Mouse (Mus musculus) liver (tissue): ENCODE data around the gene Cdh20.
"Not testable (repeated sequence)": the region's sequence is repeated elsewhere in the genome, so short reads cannot be mapped to it uniquely, and the experiment has no call there.

Experiments used
- DNase-seq: peaks from one replicate; pipeline ENCODE4 v3.0.0-alpha.2; 2020; ENCODE audit warnings: mixed read lengths

Cdh20 gene

DNA sequence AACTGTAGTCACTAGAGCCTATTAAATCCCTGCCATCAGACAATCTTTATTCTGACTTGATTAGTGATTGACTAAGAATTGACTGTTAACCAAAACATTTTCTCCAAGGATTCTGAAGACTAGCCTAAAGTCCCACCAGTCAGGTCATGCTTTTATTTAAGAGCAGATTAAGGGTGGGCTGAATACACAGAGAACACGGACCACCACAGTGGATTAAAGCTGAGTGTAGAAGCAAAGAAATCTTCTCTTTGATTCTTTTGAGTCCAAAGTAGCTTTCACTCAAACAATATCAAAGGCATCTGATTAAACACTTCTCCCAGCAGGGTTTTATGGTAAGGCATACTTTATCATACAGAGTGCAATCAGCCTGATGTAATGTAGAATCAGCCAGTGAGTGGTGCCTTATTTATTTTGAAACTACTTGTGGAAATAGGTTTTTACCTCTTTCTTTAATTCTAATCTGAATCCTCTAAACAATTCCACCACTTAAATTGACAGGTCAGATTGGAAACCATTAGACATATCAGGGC, 149.0 kb downstream of the Cdh20 start:
- DNase-seq = no peak

DNA sequence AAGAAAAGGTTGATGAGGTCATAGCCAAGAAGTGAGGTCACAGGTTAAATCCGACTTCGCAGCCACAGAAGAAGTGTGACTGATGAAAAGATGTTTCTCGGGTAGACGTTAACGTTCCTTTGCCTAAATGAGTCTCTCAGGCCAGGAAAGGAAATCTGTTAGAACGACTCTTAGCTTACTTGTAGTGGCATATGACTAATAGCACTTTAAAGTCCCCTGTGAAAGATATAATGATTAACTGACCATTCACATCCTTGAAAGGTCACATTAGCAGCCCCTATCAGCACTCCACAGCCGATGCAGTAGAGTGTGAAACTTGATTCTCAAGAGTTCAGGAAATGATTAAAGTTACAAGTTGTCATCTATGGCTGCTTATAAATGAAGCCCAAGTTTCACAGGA, 164.7 kb downstream of the Cdh20 start:
- DNase-seq = no peak

DNA sequence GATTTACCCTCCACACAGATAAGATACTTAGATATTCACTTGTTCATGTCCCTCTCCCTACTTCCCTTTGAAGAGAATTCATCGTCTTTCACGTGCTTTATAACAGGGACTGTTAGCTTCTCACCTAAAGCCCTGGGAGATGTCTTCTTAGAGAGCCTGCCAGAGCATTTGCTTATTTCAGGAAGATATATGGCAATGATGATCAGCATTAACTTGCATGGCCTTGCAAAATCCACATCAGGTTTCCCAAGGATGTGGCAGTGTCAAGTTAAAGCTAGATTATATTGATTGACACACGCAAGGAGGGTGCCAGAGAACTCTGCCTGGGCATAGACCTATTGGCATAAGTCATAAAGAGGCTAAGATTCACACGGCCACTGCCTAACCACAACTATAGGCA, 168.6 kb downstream of the Cdh20 start:
- DNase-seq = no peak

DNA sequence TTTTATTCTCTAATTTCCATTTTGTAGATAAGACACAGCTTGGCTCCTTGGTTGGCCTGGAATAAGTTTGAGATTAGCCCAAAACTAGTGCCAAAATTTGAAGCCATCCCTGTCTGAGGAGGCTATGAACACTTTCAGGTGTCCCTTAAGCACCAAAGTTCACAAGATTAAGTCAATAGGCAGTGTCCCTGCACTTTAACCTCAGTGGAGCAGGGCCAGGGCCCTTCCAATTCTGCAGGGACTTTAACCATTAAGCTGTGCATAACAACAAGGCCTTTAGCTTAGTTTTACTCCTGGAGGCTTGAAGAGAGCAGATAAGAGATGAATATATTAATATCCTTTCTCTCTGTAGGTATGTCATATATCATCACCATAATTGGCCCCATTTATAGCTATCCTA, 170.8 kb downstream of the Cdh20 start:
- DNase-seq = no peak

DNA sequence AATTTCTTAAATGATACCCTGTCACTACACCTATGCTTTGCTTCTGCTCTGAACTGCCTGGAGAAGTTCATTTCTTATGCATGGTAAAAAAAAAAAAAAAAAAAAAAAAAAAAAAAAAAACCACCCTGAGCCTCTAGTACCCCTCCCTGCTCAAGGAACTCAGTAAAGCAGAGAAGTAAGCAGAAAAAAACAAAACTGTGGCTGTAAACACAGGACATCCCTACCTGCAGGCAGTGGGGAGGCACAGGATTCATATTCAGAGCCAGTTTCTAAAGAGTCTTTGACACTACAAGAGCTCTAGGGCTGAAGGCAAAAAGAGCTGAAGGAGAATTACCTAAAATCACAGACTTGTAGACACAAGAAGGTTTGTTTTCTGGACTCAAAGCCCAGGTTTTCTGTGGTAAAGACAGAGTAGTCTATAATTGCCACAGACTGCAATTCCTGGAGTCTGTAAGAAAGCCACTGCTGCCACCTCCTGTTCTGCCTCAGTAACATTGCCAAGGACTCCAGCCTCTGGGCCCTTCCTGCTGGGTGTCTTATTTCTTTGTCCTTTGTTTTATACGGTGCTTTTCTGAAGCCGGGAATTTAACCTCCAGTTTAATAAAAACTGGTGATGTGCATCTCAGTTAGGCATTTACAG, 176.3 kb downstream of the Cdh20 start:
- DNase-seq = peak; percentile 6

DNA sequence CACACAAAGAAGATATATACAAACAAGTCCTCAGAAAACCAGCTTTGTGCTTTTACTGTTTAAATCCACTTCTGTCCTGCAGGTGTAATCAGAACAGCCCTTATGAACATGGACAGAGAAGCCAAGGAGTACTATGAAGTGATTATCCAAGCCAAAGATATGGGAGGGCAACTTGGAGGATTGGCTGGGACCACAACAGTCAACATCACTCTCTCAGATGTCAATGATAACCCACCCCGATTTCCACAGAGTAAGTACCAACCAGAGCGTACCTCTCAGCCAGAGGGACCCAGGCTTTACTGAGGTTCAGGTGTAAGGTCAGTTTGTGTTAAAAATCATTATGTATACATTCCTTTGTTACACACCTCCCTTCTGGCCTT, 176.8 kb downstream of the Cdh20 start:
- DNase-seq = no peak

DNA sequence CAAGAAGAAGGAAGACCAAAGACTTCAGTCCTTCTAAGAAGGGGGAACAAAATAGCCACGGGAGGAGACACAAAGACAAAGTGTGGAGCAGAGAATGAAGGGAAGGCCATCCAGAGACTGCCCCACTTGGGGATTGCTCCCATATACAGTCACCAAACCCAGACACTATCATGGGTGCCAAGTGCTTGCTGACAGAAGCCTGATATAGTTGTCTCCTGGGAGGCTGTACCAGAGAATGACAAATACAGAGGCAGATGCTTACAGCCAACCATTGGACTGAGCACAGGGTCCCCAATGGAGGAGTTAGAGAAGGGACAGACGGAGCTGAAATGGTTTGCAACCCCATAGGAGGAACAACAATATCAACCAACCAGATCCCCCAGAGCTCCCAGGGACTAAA, 181.3 kb downstream of the Cdh20 start:
- DNase-seq = not testable (repeated sequence)

DNA sequence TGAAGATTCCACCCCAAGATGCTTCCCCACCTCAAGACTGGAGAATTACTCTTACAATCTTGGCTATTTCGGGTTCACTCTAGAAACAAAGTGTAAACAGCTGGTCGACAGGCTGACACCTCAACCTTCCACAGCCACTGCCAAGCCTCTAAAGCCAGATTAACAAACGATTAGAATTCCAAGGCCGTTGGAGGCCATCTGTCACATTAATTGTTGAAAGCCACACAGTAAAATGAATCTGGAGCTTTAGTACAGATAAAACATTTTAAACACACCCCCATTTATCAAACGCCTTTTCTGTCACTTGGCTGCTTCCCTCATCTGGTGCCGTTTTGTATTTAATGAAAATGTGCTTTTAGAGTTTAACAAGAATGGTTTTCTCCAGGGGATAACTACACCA, 188.7 kb downstream of the Cdh20 start:
- no peak for DNase-seq

DNA sequence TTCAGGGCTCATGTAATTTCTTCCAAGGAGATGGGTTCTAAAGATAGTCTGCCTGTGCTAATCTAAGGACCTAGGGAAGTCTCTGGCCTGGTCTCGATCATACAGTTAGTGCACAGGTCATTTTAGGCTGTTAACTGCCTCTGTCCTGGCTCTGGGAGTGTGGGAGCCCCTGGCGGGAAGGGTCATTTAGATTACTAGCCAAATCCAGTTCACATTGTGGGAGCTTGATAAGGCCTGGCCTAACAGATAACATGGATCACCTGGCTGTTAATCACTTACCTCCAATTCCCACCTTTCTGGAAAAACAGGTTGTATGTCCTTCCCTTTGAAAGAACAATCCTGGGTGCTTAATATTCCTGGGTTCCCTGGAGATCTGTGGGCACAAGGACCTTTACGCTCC, 193.3 kb downstream of the Cdh20 start:
- no peak for DNase-seq

DNA sequence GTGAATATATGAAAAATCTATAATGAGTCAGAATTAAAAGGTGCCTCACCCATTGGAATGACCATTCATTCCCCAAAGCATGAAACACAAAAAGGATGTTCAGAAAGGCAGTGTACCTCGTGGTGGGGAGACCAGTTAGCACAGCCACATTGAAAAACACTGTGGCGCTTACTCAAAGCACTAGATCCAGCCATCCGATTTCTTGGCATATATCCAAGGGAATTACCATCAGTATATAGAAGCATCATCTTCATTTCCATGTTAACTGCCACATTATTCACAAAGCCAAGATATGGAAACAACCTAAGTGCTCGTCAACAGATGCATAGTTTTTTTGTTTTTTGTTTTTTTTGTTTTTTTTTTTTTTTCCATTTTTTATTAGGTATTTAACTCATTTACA, 193.9 kb downstream of the Cdh20 start:
- DNase-seq = no peak

DNA sequence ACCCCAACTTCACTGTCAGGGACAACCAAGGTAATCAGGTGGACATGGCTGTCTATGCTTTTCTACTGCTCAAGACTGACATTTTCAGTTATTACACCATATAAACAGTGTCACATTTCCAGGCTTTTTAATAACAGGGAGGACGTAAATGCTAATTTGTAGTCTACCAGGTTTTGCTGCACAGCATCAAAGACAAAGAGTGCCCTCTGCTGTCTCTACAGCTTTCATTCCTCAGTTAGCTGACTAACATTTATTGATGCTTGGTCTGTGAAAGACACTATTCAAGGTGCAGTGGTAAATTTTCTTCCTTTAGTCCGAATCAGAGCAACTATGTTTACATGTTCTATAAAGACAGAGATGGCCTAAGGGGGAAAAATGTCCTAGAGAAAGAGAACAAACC, 210.7 kb downstream of the Cdh20 start:
- DNase-seq = no peak

DNA sequence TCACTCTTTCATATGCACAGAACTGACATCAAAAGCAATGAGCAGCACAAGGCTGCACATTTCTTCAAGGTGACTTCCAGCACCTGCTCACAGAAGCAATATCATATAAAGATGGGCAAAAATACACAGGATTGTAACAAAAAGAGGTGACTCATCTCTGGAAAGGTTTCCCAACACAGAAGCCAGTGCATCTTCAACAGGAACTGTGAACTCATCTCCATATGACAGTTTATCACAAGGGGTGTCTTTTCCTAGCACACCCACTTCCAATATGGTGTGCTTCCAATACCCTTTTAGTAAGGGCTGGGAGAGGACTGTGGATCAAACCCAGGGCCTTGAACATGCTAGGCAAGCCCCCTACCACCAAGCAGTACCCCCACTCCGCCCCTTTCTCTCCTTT, 211.9 kb downstream of the Cdh20 start:
- DNase-seq = no peak

DNA sequence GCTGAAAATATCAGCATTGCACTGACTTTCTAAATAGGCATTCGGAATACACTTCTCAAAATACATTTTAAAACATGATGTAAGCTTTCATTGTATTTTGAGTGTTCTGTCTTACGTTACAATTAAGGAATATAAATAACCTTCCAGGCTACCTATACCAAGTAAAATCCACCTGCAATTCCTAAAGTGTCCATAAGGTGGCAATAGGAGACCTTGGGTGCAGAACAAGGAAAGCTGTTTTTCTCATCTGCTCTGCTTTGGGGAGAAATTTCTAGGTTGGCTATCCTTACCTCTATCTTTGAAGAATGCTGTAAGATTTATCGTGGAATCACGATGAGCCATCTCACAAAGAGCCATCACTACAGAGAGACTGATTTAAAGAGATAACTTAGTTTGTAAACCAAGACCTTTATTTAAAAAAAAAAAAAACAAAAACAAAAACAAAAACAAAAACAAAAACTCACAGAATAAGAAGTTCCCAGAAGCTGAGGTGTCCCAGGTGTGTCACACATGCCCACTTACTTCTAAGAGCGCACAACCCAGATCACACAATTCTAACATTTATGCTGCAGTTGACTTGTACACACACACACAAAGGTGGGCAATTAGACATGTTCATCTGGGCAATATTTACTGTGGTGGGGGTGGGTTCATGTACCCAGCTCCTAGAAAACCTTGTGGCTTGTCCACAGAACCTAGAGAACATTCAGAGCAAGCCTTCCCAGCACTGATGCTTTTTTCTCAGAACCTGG, 218.1 kb downstream of the Cdh20 start:
- DNase-seq = no peak

DNA sequence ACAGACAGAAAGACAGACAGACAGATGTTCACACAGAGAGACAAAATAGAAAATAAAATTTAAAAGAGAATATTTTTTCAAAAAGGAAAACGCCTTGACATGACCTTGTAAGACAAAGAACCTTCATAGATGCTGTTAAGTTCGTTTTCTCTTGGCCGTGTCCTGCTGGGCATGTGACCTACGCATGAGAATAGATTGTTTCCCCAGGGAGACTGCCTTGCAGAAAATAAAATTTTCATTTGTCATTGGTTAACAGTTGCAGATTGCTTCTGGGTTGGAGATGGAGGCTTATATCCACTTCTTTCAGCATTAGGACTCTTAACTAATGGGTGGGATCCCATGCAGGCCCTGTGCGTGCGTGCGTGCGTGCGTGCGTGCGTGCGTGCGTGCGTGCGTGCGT, 219.2 kb downstream of the Cdh20 start:
- DNase-seq = no peak

DNA sequence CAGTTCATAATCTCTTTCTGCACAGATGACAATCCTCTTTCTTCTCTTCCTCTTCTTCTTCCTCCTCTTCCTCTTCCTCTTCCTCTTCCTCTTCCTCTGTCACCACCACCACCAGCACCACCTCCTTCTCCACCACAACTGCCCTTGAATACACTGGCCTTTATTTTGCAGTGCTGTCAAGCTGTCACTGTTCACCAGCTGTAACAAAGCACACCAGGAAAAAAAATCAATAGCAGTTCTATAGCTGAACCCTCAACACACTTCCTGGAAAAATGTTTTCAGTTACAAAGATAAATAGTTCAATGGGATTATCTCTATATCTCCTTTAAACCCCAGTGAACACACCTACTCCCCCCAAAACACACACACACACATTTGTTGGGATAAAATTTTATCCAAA, 224.1 kb downstream of the Cdh20 start:
- no peak for DNase-seq

DNA sequence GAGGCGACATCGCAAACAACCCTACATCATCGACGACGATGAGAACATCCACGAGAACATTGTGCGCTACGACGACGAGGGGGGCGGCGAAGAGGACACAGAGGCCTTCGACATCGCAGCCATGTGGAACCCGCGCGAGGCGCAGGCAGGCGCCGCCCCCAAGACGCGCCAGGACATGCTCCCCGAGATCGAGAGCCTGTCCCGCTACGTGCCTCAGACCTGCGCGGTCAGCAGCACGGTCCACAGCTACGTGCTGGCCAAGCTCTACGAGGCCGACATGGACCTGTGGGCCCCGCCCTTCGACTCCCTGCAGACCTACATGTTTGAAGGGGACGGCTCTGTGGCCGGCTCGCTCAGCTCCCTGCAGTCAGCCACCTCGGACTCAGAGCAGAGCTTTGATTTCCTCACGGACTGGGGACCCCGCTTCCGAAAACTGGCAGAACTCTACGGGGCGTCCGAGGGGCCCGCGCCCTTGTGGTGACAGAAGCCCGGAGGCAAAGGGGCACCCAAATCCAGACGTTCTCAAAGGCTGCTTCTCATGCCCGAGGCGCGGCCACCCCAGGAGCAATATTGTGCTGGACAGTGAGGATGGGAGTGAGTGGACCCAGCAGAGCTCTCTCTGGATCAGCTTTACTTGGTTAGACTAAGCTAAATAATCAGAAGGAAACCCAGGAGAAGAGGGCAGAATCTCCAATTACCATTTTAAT, 225.7 kb downstream of the Cdh20 start:
- peak; percentile 18 for DNase-seq

DNA sequence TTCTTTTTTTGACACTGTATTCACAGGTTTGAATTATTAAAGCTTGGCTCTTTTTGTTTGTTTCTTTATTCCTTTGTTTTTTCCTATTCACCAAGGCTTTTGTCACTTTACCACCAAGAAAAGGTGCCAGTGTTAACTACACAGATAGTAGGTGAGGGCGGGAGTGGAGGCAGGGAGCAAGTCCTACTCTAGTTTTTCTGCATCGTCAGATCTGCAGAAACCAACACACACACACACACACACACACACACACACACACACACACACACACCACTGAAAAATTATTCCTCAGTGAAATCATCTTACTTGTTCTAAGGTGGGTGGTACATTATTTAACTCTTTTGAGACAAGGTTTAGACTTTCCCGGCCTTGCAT, 226.3 kb downstream of the Cdh20 start:
- no peak for DNase-seq

DNA sequence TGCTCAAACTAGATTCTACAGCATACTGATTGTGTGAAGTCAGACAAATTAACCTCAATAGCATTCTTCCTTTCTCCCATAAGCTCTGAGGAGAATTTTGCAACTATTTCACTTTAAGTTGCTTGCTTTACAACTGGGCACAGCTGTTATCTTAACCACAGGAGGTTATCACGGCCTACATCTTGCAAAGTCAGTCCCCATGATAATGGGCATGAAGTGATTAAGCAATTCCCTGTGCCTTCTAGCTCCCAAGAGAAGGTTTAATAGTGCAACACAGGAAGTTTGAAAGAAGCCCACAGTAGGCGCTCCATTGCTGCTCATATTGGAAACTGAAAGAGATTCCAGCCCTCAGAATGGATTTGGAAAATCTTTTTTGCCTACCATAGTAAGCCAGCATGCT, 229.5 kb downstream of the Cdh20 start:
- DNase-seq = no peak

DNA sequence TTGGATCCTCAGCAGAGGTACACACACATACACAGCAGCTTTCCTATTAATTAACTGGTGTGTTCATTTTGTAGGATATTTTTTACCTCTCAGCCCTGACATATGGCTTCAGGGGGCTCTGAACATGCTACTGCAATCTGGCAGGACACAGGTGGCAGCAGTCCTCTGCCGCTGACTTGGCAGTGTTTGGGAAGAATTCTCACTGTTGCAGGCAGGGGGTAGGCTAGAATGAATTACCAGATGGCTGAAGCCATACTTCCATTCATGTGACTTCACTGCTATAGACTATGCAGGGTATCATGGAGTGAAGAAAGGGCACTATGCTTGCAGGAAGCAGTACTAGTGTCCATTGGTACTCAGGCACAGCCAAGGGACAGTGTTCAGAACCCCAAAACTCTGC, 233.8 kb downstream of the Cdh20 start:
- no peak for DNase-seq

DNA sequence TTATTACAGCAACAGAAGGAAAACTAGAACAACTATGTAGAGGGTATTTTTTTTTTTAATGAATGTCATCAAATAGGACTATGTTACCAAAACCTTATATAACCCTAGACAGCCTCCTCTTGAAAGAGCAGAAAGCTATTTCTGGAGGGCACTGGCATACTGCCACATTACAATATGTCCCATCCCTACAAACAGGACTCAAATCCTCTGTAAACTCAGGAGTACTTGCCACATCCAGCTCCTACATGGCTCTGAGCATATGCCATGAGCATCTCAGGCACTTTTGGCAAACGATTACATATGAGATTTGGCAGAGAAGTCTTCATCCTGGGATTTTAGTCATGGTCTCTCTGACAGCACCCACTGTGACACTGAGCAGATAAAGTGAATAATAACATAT, 235.5 kb downstream of the Cdh20 start:
- DNase-seq = no peak

DNA sequence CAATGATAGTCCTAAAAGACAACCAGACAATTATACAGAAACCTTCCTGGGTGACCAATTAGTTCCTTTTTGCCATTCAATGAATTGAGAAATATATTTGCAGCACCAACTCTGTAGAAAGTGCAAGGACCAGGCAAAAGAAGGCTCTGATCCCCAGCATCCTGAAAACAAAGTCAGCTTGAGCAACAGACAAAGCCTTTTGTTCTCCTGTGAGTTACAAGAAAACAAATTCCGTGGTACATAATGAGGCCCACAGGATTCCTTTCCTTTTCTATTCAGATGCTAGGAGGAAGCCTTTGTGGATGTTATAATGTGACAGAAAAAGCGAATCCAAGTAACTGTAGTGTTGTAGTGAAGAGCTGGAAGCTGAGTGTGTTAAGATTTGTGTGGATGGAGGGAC, 244.3 kb downstream of the Cdh20 start:
- no peak for DNase-seq

DNA sequence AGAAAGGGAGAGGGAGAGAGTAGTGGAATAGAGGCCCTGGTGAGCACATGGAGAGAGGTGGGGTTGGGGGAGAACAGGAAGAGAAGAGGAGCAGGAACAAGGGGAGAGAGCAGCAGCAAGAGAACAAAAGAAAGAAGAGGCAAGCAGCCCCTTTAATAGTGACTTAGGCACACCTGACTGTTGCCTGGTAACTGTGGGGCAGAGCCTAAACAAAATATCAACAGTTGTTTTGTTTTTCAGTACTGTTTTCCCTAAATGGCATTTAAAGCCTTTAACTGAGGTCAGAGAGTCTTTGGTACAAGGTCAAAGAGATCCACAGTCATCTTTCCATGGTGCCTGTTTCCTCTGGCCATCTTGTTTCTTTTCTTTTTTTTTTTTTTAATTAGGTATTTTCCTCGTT, 245.0 kb downstream of the Cdh20 start:
- DNase-seq = no peak

DNA sequence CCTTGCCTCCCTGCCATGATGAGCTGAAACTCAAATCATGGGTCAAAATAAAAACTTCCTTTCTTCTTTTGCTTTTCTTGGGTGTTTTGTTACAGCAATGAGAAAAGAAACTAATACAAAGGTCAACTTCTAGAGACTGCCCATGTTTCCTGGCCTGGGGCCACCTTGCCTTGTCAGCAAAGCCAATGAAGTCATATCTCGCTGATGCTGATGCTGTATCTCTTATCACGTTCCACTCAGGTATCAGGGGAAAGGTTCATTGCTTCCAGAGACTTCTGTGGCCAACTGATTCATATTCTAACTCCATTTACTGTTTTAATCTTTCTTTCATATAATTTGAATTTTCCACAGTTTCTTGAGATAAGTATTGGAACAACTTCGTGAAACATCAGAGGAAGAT, 273.3 kb downstream of the Cdh20 start:
- DNase-seq = no peak
